Mouse (Mus musculus) hindbrain, embryonic 11.5 days (tissue): ENCODE data around the gene Stx19. TPM values are rescaled to one million over a fixed set of nuclear protein-coding genes. Genes with fewer than 3 reads are reported as not detected.

Experiments used
- polyA plus RNA-seq: library from polyadenylated mRNA; unstranded; fragments of >200 nt; fragmentation: Nextera tagmentation; extraction: Ambion mirVana; gene quantifications from 2 replicates; pipeline ENCODE4 v1.2.1, GENCODE M21; 2014

Stx19 gene
- polyA plus RNA-seq, 1 experiment from 2014 or later: 0.56 TPM

Other genes with a start within 250 kb of the Stx19 start
- gene Nsun3, start 27.9 kb upstream of the Stx19 start, polyA plus RNA-seq: 10.0 and 10.4 TPM in 2 replicates
- 19.8 and 20.2 TPM in 2 replicates for gene Arl13b, start 32.4 kb downstream of the Stx19 start, polyA plus RNA-seq
- gene Pros1, start 39.6 kb downstream of the Stx19 start, polyA plus RNA-seq: 21.7 and 21.8 TPM in 2 replicates